Mouse (Mus musculus) hindbrain, embryonic 10.5 days (tissue): ENCODE measurements around the gene Prpf8. TPM values are rescaled to one million over a fixed set of nuclear protein-coding genes. Genes with fewer than 3 reads are reported as not detected.

Source experiments
- DNase-seq: peaks from one replicate; pipeline ENCODE4 v3.0.0-alpha.2; 2017; ENCODE audit warnings: low spot score
- H3K27ac ChIP-seq: fragments of 300-500 bp; sonication (generic); 2 replicates; pipeline ENCODE4 v1.5.1; 2016; ENCODE audit warnings: mild to moderate bottlenecking, moderate library complexity
- H3K27me3 ChIP-seq: fragments of 300-500 bp; sonication (generic); 2 replicates; pipeline ENCODE4 v1.6.1; 2016; ENCODE audit warnings: mild to moderate bottlenecking; ENCODE audit not compliant: poor library complexity, insufficient read depth, severe bottlenecking
- H3K36me3 ChIP-seq: fragments of 300-500 bp; sonication (generic); 2 replicates; pipeline ENCODE4 v1.6.1; 2016; ENCODE audit warnings: mild to moderate bottlenecking, moderate library complexity
- H3K4me1 ChIP-seq: fragments of 300-500 bp; sonication (generic); replicated peaks from 2 replicates; pipeline ENCODE4 v1.6.1; 2016; ENCODE audit warnings: mild to moderate bottlenecking
- H3K4me3 ChIP-seq: fragments of 300-500 bp; sonication (generic); 2 replicates; pipeline ENCODE4 v1.5.1; 2016; ENCODE audit warnings: mild to moderate bottlenecking, moderate library complexity
- H3K9me3 ChIP-seq: fragments of 300-500 bp; sonication (generic); 2 replicates; pipeline ENCODE4 v1.6.1; 2016; ENCODE audit warnings: mild to moderate bottlenecking, moderate library complexity
- WGBS: fragments of 180-500 bp; shearing (Covaris S2); methylation state at CpG from one replicate; pipeline ENCODE4 v1.1.7; 2016; 5-methylcytosine and 5-hydroxymethylcytosine counted together
- polyA plus RNA-seq: library from polyadenylated mRNA; unstranded; fragments of >200 nt; fragmentation: Nextera tagmentation; extraction: Ambion mirVana; gene quantifications from 2 replicates; pipeline ENCODE4 v1.2.1, GENCODE M21; 2016

Prpf8 gene
- polyA plus RNA-seq, 1 experiment from 2014 or later = 78.1 TPM

- Histone ChIP-seq H3K9me3 (no peaks in the 10 kb centered on the region), H3K4me3 (peak overlapping the region; percentile 82), H3K4me1 (peaks cover 51% of the 10 kb centered on the region), H3K36me3 (no peaks in the 10 kb centered on the region), H3K27me3 (0 out of 2 replicates have a peak, but pooled peaks cover 8% of the 10 kb centered on the region), H3K27ac (0 out of 2 replicates have a peak overlapping the region, but pooled peaks have one; percentile 59)
- WGBS = 83% methylated on average over 6 of the region's 6 CpGs
- DNase-seq = no peak
Measured at GRCm38 (mm10) chr11:75533314-75534015, 46.8 kb downstream of the Prpf8 start.

- Histone ChIP-seq H3K27me3 (0 out of 2 replicates have a peak, but pooled peaks cover 8% of the 10 kb centered on the region), H3K27ac (0 out of 2 replicates have a peak overlapping the region, but pooled peaks have one; percentile 16), H3K36me3 (no peaks in the 10 kb centered on the region), H3K4me1 (peaks cover 56% of the 10 kb centered on the region), H3K9me3 (no peaks in the 10 kb centered on the region), H3K4me3 (no peak overlapping the region)
- DNase-seq = no peak
- 61% methylated on average over 4 of the region's 4 CpGs for WGBS
Measured at GRCm38 (mm10) chr11:75534286-75535033, 47.8 kb downstream of the Prpf8 start.

DNA sequence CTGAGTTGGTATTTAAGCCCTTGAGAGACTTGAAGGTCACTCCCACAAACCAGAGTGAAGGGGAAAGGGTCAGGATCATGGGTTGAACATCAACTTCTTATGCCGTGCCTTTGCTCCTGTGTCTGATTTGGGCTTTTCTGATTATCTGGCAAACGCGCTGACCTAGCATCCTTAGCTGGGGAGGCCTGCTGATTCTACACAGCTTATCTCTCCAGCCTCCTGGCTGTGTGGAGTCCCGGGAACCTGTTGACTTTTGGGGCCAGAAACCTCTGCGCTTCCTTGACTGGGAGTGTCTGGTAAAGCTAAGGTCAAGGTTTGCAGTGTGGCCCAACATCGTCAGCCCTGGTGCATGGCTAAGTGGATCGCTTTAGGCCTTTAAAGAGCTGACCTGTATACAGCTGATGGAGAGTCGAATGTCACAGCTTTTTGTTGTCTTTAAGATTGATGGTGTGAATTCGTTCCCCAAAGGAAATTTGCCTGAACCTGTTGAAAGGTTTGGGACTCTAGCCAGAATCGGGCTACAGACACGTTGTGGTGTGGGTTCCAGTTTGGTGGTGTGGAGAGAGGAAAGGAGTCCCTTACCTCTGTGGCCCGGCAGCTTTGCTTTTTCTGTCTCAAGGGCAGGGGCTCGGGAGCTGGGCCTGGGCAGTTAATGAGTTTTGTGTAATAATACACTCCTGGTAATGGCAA, 48.6 kb downstream of the Prpf8 start:
- Histone ChIP-seq H3K27ac (0 out of 2 replicates have a peak overlapping the region, but pooled peaks have one; percentile 16), H3K4me1 (peaks cover 56% of the 10 kb centered on the region), H3K9me3 (no peaks in the 10 kb centered on the region), H3K36me3 (no peaks in the 10 kb centered on the region), H3K27me3 (0 out of 2 replicates have a peak, but pooled peaks cover 8% of the 10 kb centered on the region), H3K4me3 (no peak overlapping the region)
- WGBS = 58% methylated on average over 13 of the region's 13 CpGs
- no peak for DNase-seq

GRCm38 (mm10) chr11:75536255-75537024, 49.8 kb downstream of the Prpf8 start:
- Histone ChIP-seq H3K4me1 (peaks cover 59% of the 10 kb centered on the region), H3K27ac (no peak overlapping the region)

GRCm38 (mm10) chr11:75537025-75537414, 50.4 kb downstream of the Prpf8 start:
- no peaks in the 10 kb centered on the region for H3K9me3 ChIP-seq
- DNase-seq = no peak
- H3K4me1 ChIP-seq = peaks cover 58% of the 10 kb centered on the region
- H3K27me3 ChIP-seq = 0 out of 2 replicates have a peak, but pooled peaks cover 8% of the 10 kb centered on the region
- H3K4me3 ChIP-seq = no peak overlapping the region
- H3K27ac ChIP-seq = 0 out of 2 replicates have a peak overlapping the region, but pooled peaks have one; percentile 81
- WGBS = 85% methylated on average over 8 of the region's 8 CpGs
- peaks cover 2% of the 10 kb centered on the region; the same call in 1 of the 2 replicates for H3K36me3 ChIP-seq

More at GRCm38 (mm10) chr11:75536255-75537024, 49.8 kb downstream of the Prpf8 start:
- Histone ChIP-seq H3K9me3 (no peaks in the 10 kb centered on the region), H3K27me3 (0 out of 2 replicates have a peak, but pooled peaks cover 8% of the 10 kb centered on the region), H3K4me3 (no peak overlapping the region), H3K36me3 (peaks cover 2% of the 10 kb centered on the region; the same call in 1 of the 2 replicates)
- 86% methylated on average over 12 of the region's 12 CpGs for WGBS
- DNase-seq = no peak

DNA sequence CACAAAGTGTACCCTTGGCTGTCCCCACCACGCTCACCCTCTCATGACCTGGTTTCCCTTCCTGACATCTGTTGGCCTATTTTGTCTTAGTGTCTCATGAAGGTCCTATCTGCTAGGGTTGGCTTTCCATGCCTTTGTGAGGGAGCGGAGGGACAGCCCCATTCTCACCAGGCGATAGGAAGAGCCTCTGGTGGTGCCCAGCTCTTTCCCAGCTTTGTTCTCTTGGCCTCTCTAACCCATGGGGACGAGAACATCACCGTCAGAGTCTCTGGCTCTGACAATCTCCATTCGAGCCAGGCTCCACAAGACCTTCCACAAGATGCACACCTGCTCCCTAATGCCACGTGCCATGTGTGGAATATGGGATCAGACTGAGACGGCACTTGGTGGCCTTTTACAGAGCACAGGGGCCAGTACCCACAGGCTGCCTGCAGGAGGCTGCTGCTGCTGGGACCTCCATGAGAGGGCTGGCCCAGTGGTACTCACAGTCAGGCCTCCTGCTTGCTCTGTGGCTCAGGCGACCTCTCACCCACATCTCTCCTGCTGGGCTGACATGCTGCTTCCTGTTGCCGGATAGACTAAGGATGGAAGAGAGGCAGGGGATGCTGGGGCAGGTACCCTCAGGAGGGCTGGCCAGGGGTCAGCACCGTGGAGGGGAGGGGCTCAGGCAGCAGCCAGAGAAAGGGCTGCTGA, 51.0 kb downstream of the Prpf8 start:
- Histone ChIP-seq H3K4me1 (peaks cover 52% of the 10 kb centered on the region), H3K4me3 (peak overlapping the region; percentile 10; the same call in 1 of the 2 replicates), H3K9me3 (no peaks in the 10 kb centered on the region), H3K36me3 (peaks cover 2% of the 10 kb centered on the region; the same call in 1 of the 2 replicates), H3K27me3 (0 out of 2 replicates have a peak, but pooled peaks cover 8% of the 10 kb centered on the region), H3K27ac (peak overlapping the region; percentile 81)
- DNase-seq = peak; percentile 44
- WGBS = 40% methylated on average over 11 of the region's 11 CpGs

DNA sequence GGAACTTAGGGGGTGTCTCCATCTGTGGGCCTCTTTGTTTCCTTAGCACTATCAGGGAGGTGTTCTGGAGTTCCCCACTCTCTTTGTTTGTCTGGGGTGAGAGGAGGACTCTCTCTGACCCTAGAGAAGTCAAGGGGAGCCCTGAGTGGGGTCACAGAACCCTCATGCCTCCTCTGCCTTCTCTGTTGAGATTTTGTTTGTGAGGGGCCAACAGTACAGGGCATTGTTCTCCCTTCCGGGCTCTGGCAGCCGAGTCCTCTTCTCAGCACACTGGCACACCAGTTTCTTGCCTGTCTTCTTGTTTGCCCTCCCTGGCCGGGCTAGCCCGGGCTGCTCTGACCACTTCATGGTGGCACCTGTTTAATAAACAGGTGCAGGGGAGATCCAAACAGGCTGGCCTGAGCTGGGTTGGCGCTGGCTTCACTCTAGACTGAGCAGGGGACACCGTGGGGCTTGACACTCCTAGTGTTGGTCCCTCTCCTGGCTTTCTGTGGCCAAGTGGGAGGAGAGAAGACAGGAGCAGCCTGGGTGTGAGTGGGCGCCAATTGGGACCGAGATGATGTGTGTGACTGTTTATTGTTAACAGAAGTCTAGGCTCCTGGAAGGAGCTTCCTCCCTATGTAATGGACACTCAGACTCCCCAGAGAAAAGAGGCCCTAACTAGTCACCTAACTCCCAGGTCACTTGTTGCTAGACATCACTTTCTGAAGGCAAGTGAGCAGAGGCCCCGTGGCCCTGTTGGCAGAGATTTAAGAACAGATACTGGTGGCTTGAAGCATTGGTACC, 51.8 kb downstream of the Prpf8 start:
- no peak for DNase-seq
- Histone ChIP-seq H3K27ac (peak overlapping the region; percentile 81), H3K9me3 (no peaks in the 10 kb centered on the region), H3K4me3 (peak overlapping the region; percentile 10; the same call in 1 of the 2 replicates), H3K36me3 (peaks cover 2% of the 10 kb centered on the region; the same call in 1 of the 2 replicates), H3K4me1 (peaks cover 44% of the 10 kb centered on the region), H3K27me3 (0 out of 2 replicates have a peak, but pooled peaks cover under 1% of the 10 kb centered on the region)
- WGBS = 66% methylated on average over 9 of the region's 9 CpGs

GRCm38 (mm10) chr11:75538970-75539299, 52.3 kb downstream of the Prpf8 start:
- Histone ChIP-seq H3K27me3 (no peaks in the 10 kb centered on the region), H3K36me3 (peaks cover 2% of the 10 kb centered on the region; the same call in 1 of the 2 replicates), H3K9me3 (no peaks in the 10 kb centered on the region), H3K27ac (no peak overlapping the region), H3K4me3 (no peak overlapping the region), H3K4me1 (peaks cover 44% of the 10 kb centered on the region)
- WGBS = 96% methylated on average over 13 of the region's 13 CpGs
- DNase-seq = no peak

- no peak overlapping the region for H3K4me3 ChIP-seq
- H3K36me3 ChIP-seq = peaks cover 7% of the 10 kb centered on the region; the same call in 1 of the 2 replicates
- H3K27me3 ChIP-seq = no peaks in the 10 kb centered on the region
- WGBS = 87% methylated on average over 8 of the region's 8 CpGs
- no peak for DNase-seq
- H3K9me3 ChIP-seq = no peaks in the 10 kb centered on the region
- no peak overlapping the region for H3K27ac ChIP-seq
- H3K4me1 ChIP-seq = peaks cover 34% of the 10 kb centered on the region
Measured at GRCm38 (mm10) chr11:75540209-75540608, 53.6 kb downstream of the Prpf8 start.

GRCm38 (mm10) chr11:75540710-75541581, 54.3 kb downstream of the Prpf8 start:
- H3K36me3 ChIP-seq = peaks cover 10% of the 10 kb centered on the region; the same call in 1 of the 2 replicates
- H3K9me3 ChIP-seq = no peaks in the 10 kb centered on the region
- 79% methylated on average over 19 of the region's 19 CpGs for WGBS
- H3K27me3 ChIP-seq = no peaks in the 10 kb centered on the region
- H3K4me1 ChIP-seq = peaks cover 34% of the 10 kb centered on the region
- no peak overlapping the region for H3K4me3 ChIP-seq
- no peak overlapping the region for H3K27ac ChIP-seq
- DNase-seq = no peak
